ENCODE assay signal across 8 mouse cellular contexts in genomic region chr7:44817441-44817840, GRCm38 (mm10). TPM values are rescaled to one million over a fixed set of nuclear protein-coding genes. Genes with fewer than 3 reads are reported as not detected.
DNase-seq lines count a peak whose midpoint lies in the region; ATAC-seq and TF ChIP-seq lines count a peak whose summit lies in the region.

No protein-coding gene starts in this region.

- H3K4me1 ChIP-seq in CH12.LX (ENCODE audit: control insufficient read depth in 1 of 2, insufficient read depth in 2 of 2), result peaks cover 26 to 44% of the 10 kb centered on the region in 2 experiments
- peaks cover 21% of the 10 kb centered on the region for H3K4me1 ChIP-seq in forebrain, postnatal 0 days (ENCODE audit: insufficient read depth)
- H3K4me1 ChIP-seq in liver, embryonic 13.5 days (replicated peaks), result peaks cover 70% of the 10 kb centered on the region

- no peaks in the 10 kb centered on the region for H3K9me3 ChIP-seq in CH12.LX (replicated peaks; ENCODE audit: low read length)
- no peaks in the 10 kb centered on the region for H3K9me3 ChIP-seq in forebrain, postnatal 0 days (ENCODE audit: low read length)
- no peaks in the 10 kb centered on the region for H3K9me3 ChIP-seq in liver, embryonic 13.5 days (replicated peaks)

- TF ChIP-seq CTCF in CH12.LX (conservative IDR thresholded peaks at IDR 0.05 in 1 of 2, IDR thresholded peaks at IDR 0.05 in 1 of 2; ENCODE audit: low read depth in 2 of 2, low read length in 2 of 2), result no peak
- TF ChIP-seq CTCF in forebrain, postnatal 0 days (IDR thresholded peaks at IDR 0.05; ENCODE audit: low read depth), result no peak

- 26% methylated on average over 3 of the region's 3 CpGs for WGBS in forebrain, postnatal 0 days
- WGBS in liver, embryonic 13.5 days (ENCODE audit: insufficient replicate concordance), result 22% methylated on average over 3 of the region's 3 CpGs

- TF ChIP-seq RAD21 in CH12.LX (IDR thresholded peaks at IDR 0.05; ENCODE audit: low read depth, low read length), result no peak

- no peaks in the 10 kb centered on the region for H3K27me3 ChIP-seq in CH12.LX (replicated peaks)
- no peaks in the 10 kb centered on the region for H3K27me3 ChIP-seq in forebrain, postnatal 0 days (ENCODE audit: insufficient read depth, low read length)
- H3K27me3 ChIP-seq in liver, embryonic 13.5 days, result no peaks in the 10 kb centered on the region

- dilution Hi-C loops in CH12.LX (cut with MboI; ENCODE audit: extremely low pct_ligation_motif_present, extremely low pct_unique_long_range_greater_than_20kb, low sequenced_read_pairs), result no loop called here

- H3K79me2 ChIP-seq in CH12.LX (replicated peaks; ENCODE audit: control insufficient read depth, extremely low read depth, insufficient read depth, poor library complexity, severe bottlenecking), result peaks cover 73% of the 10 kb centered on the region

- peak overlapping the region; percentile 95 for H3K4me2 ChIP-seq in CH12.LX (ENCODE audit: insufficient read depth, low read depth, poor library complexity, severe bottlenecking)
- peak overlapping the region; percentile 58 for H3K4me2 ChIP-seq in forebrain, postnatal 0 days (ENCODE audit: low read depth)
- peak overlapping the region; percentile 79 for H3K4me2 ChIP-seq in liver, embryonic 13.5 days

- in situ Hi-C loops in CH12.LX (cut with MboI; ENCODE audit: low pct_ligation_motif_present, low pct_unique_long_range_greater_than_20kb, low sequenced_read_pairs), result no loop called here

- peak; percentile 16 for DNase-seq in cerebellum, adult 9-11 months
- DNase-seq in cerebellum, postnatal 14 days, result no peak
- DNase-seq in CH12.LX (ENCODE audit: extremely low read depth), result no peak
- no peak for DNase-seq in forebrain, postnatal 0 days
- no peak for DNase-seq in liver, embryonic 13.5 days
- DNase-seq in natural killer cell, adult 2 months (ENCODE audit: low spot score in 2 of 2), result no peak
- DNase-seq in ovary, postnatal 36 days (ENCODE audit: low spot score), result no peak
- no peak for DNase-seq in right cerebral cortex, postnatal 4 days

- H3K27ac ChIP-seq in CH12.LX (ENCODE audit: insufficient read depth, low read depth), result peak overlapping the region; percentile 97
- H3K27ac ChIP-seq in forebrain, postnatal 0 days (ENCODE audit: low read depth, low read length), result no peak overlapping the region; the same call in 1 of the 2 replicates
- peak overlapping the region; percentile 95 for H3K27ac ChIP-seq in liver, embryonic 13.5 days

- no peak for TF ChIP-seq EP300 in CH12.LX (IDR thresholded peaks at IDR 0.05; ENCODE audit: low read length)

- peak overlapping the region; percentile 77 to 89 (median 86) for H3K4me3 ChIP-seq in CH12.LX (replicated peaks in 1 of 3; ENCODE audit: low read depth in 2 of 3, low read length in 2 of 3, poor library complexity in 1 of 3)
- H3K4me3 ChIP-seq in forebrain, postnatal 0 days (ENCODE audit: low read depth, low read length), result peak overlapping the region; percentile 89
- H3K4me3 ChIP-seq in liver, embryonic 13.5 days (replicated peaks), result peak overlapping the region; percentile 74

- no peak for TF ChIP-seq POLR2A in CH12.LX (IDR thresholded peaks at IDR 0.05; ENCODE audit: low read depth, low read length)

- ATAC-seq in forebrain, postnatal 0 days, result no peak
- no peak for ATAC-seq in liver, embryonic 13.5 days (ENCODE audit: low read depth)

- peaks cover 27 to 57% of the 10 kb centered on the region in 2 experiments for H3K36me3 ChIP-seq in CH12.LX (replicated peaks in 1 of 2; ENCODE audit: control insufficient read depth in 1 of 2, insufficient read depth in 1 of 2, low read length in 1 of 2)
- 0 out of 2 replicates have a peak, but pooled peaks cover 4% of the 10 kb centered on the region for H3K36me3 ChIP-seq in forebrain, postnatal 0 days (ENCODE audit: insufficient read depth)
- peaks cover 44% of the 10 kb centered on the region for H3K36me3 ChIP-seq in liver, embryonic 13.5 days

- peak overlapping the region; percentile 93 for H3K9ac ChIP-seq in CH12.LX (ENCODE audit: insufficient read depth, low read depth)
- H3K9ac ChIP-seq in forebrain, postnatal 0 days, result peak overlapping the region; percentile 92; the same call in 1 of the 2 replicates
- peak overlapping the region; percentile 91 for H3K9ac ChIP-seq in liver, embryonic 13.5 days

TF ChIP-seq in CH12.LX, 34 proteins besides CTCF, POLR2A, EP300 and RAD21:
- no peak for TF ChIP-seq E2F4 (IDR thresholded peaks at IDR 0.05; ENCODE audit: insufficient replicate concordance, low read depth, low read length)
- no peak for TF ChIP-seq PAX5 (IDR thresholded peaks at IDR 0.05; ENCODE audit: low read length)
- 0 out of 2 replicates have a peak, but pooled peaks have one; percentile 10 for TF ChIP-seq SIN3A (IDR thresholded peaks at IDR 0.05; ENCODE audit: low read length)
- no peak for TF ChIP-seq BHLHE40 (IDR thresholded peaks at IDR 0.05; ENCODE audit: low read depth, low read length)

RNA-seq across cellular contexts. Expression of gene Atf5, which starts 1.0 kb away (rescaled TPM):
- total RNA-seq in CH12.LX (2012; rRNA removed), result 34.0 and 71.1 TPM in 2 replicates
- total RNA-seq in CH12.LX (2014; rRNA removed), result 12.0 and 13.4 TPM in 2 replicates
- 82.3 and 84.5 TPM in 2 replicates for polyA plus RNA-seq in CH12.LX (2012; ENCODE audit: insufficient read length, low read depth)
- total RNA-seq in forebrain, postnatal 0 days (2014; rRNA removed), result 10.1 and 15.9 TPM in 2 replicates
- polyA plus RNA-seq in forebrain, postnatal 0 days (2015; fragmentation: Nextera tagmentation; extraction: Ambion mirVana), result 3.9 and 4.7 TPM in 2 replicates
- polyA plus RNA-seq in liver, embryonic 13.5 days (2015; fragmentation: Nextera tagmentation; extraction: Ambion mirVana), result 5.3 and 5.4 TPM in 2 replicates

RNA-seq across cellular contexts. Expression of gene Il4i1, which starts 1.3 kb away (rescaled TPM):
- total RNA-seq in CH12.LX (2012; rRNA removed), result 42.2 and 57.5 TPM in 2 replicates
- 11.8 and 17.6 TPM in 2 replicates for total RNA-seq in CH12.LX (2014; rRNA removed)
- polyA plus RNA-seq in CH12.LX (2012; ENCODE audit: insufficient read length, low read depth), result 49.2 and 58.2 TPM in 2 replicates
- total RNA-seq in forebrain, postnatal 0 days (2014; rRNA removed), result 0.15 and 1.3 TPM in 2 replicates
- 0.21 and 0.34 TPM in 2 replicates for polyA plus RNA-seq in forebrain, postnatal 0 days (2015; fragmentation: Nextera tagmentation; extraction: Ambion mirVana)
- polyA plus RNA-seq in liver, embryonic 13.5 days (2015; fragmentation: Nextera tagmentation; extraction: Ambion mirVana), result 0.70 and 1.1 TPM in 2 replicates

RNA-seq across cellular contexts. Expression of gene Nup62, which starts 1.6 kb away (rescaled TPM):
- 93.2 and 101 TPM in 2 replicates for total RNA-seq in CH12.LX (2012; rRNA removed)
- total RNA-seq in CH12.LX (2014; rRNA removed), result 84.1 and 93.3 TPM in 2 replicates
- polyA plus RNA-seq in CH12.LX (2012; ENCODE audit: insufficient read length, low read depth), result 146 and 151 TPM in 2 replicates
- total RNA-seq in forebrain, postnatal 0 days (2014; rRNA removed), result 58.0 and 68.7 TPM in 2 replicates
- 50.5 and 57.0 TPM in 2 replicates for polyA plus RNA-seq in forebrain, postnatal 0 days (2015; fragmentation: Nextera tagmentation; extraction: Ambion mirVana)
- polyA plus RNA-seq in liver, embryonic 13.5 days (2015; fragmentation: Nextera tagmentation; extraction: Ambion mirVana), result 60.8 and 68.9 TPM in 2 replicates

RNA-seq across cellular contexts. Expression of gene Akt1s1, which starts 31.4 kb away (rescaled TPM):
- total RNA-seq in CH12.LX (2012; rRNA removed) (21.7 and 24.2 TPM in 2 replicates), CH12.LX (2014; rRNA removed) (8.5 and 9.5 TPM in 2 replicates)
- 23.3 and 23.4 TPM in 2 replicates for polyA plus RNA-seq in CH12.LX (2012; ENCODE audit: insufficient read length, low read depth)
- total RNA-seq in forebrain, postnatal 0 days (2014; rRNA removed), result 89.9 and 109 TPM in 2 replicates
- 105 and 112 TPM in 2 replicates for polyA plus RNA-seq in forebrain, postnatal 0 days (2015; fragmentation: Nextera tagmentation; extraction: Ambion mirVana)
- 32.0 and 32.1 TPM in 2 replicates for polyA plus RNA-seq in liver, embryonic 13.5 days (2015; fragmentation: Nextera tagmentation; extraction: Ambion mirVana)

RNA-seq across cellular contexts. Expression of gene Tbc1d17, which starts 31.4 kb away (rescaled TPM):
- total RNA-seq in CH12.LX (2012; rRNA removed) (32.4 and 40.5 TPM in 2 replicates), CH12.LX (2014; rRNA removed) (31.9 and 35.5 TPM in 2 replicates)
- 38.5 and 41.9 TPM in 2 replicates for polyA plus RNA-seq in CH12.LX (2012; ENCODE audit: insufficient read length, low read depth)
- 71.9 and 378 TPM in 2 replicates for total RNA-seq in forebrain, postnatal 0 days (2014; rRNA removed)
- 87.8 and 115 TPM in 2 replicates for polyA plus RNA-seq in forebrain, postnatal 0 days (2015; fragmentation: Nextera tagmentation; extraction: Ambion mirVana)
- 29.0 and 30.0 TPM in 2 replicates for polyA plus RNA-seq in liver, embryonic 13.5 days (2015; fragmentation: Nextera tagmentation; extraction: Ambion mirVana)

Comparison
In these comparisons a context has a peak if more than half of its experiments do, and no peak if none do; other contexts are left out.
1. RNA of gene Atf5, which starts 1.0 kb away (polyA plus RNA-seq): 82.3 to 84.5 TPM in CH12.LX; 5.3 to 5.4 TPM in liver, embryonic 13.5 days and 3.9 to 4.7 TPM in forebrain, postnatal 0 days; every median in the first group is over 10 times any median in the second.
2. RNA of gene Il4i1, which starts 1.3 kb away (polyA plus RNA-seq): 49.2 to 58.2 TPM in CH12.LX; 0.70 to 1.1 TPM in liver, embryonic 13.5 days and 0.21 to 0.34 TPM in forebrain, postnatal 0 days; every median in the first group is over 10 times any median in the second.
3. Peak in every context shown above with its lines, with median percentiles within 50 percentile points of each other: H3K4me2 ChIP-seq, H3K4me3 ChIP-seq and H3K9ac ChIP-seq.